Mouse (Mus musculus) thymus, adult 2 months (tissue): ENCODE results near the gene Synpo2.

ENCODE experiments used
- CTCF ChIP-seq: fragments of 200-500 bp; IDR thresholded peaks from 2 replicates; pipeline ENCODE4 v1.5.1; 2012; ENCODE audit warnings: mild to moderate bottlenecking, control low read depth, low read length, moderate library complexity, borderline replicate concordance; ENCODE audit not compliant: control insufficient read depth, poor library complexity, insufficient read depth; ENCODE audit errors: extremely low read depth
- POLR2A ChIP-seq: fragments of 200-500 bp; IDR thresholded peaks from 2 replicates; pipeline ENCODE4 v1.6.1; 2012; ENCODE audit warnings: mild to moderate bottlenecking, low read length, control low read depth, moderate library complexity; ENCODE audit not compliant: control insufficient read depth, poor library complexity, insufficient read depth; ENCODE audit errors: extremely low read depth

DNA sequence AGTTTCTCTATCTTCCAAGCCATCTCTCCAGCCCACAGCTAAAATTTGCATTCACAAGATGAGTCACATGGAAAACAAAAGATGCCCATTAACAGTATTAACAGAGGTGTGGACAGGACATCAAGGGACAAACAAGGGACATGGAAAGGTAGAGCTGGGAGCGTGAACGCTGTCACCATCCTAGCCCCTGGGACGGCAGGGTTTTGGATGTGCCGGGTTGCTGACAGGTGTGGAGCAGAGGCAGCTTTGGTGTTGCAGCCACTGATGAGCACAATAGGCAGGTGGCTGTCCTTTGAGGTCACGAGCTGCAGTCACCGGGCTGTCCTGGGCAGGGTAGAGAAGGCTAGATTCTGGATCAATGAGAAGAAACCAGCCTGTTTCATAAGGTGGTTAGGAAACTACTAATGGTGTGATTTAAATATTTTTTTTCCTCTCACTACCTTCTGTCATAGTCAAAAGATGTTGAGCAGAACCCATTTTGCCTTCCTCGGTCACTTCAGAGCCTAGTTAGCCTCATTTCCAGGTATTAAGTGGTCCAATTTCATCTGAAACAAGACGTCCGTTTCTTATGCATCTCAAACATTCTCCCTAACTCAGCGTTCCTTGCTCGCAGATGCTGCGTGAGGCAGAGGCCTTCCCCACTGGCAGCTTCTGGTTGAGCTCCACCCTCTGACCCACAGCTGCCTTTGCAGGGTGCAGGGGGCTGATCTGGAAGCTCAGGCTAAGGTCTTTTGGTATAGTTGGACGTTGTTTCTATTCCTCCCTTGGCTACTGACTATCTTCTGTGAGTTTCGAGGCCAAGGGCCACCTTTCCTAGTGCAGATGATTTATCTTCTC lies 105.4 kb downstream of the Synpo2 start:
- TF ChIP-seq CTCF (no peak), POLR2A (no peak)
